Mouse (Mus musculus): Measurements from ENCODE around the gene Cox19. TPM values are rescaled to one million over a fixed set of nuclear protein-coding genes. Genes with fewer than 3 reads are reported as not detected.
A peak's percentile ranks its signal among the peaks of the same experiment; 100 is the strongest.

Cox19 gene
- polyA plus RNA-seq, 1 experiment from 2014 or later, result 91.8 TPM

DNA sequence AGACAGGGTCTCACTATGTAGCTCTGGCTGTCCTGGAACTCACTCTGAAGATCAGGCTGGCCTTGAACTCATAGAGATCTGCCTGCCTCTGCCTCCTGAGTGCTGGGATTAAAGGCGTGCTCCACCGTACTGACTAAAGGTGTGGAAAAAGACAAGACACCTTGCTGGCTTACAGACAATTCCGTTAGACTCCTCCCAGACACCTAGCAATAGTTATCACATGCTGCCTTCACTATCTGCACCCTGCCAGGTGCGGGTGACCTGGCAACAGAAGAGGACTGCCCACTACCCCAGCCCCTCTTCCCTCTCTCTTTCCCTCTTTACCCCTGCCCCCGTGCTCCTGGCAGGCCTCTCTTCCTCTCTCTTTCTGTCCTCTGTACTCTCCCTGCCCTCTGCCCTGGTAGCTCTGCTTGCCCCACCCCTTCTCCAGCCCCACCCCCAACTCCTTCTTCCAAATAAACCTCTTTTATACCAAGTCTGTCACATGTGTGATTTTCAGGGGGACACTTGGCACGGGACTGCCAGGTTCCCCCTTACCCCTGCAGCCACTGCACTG is 22.7 kb upstream of the Cox19 start:
- 75% methylated on average over 6 of the region's 6 CpGs for WGBS
- ATAC-seq (ENCODE audit: insufficient number of reproducible peaks, insufficient read depth, low FRiP score, low read depth), result no peak
- Histone ChIP-seq H3K36me3 (ENCODE audit: control insufficient read depth, insufficient read depth, low read length) (no peaks in the 10 kb centered on the region), H3K4me1 (ENCODE audit: control insufficient read depth in 2 of 2, insufficient read depth in 2 of 2, low read length in 2 of 2) (peaks cover 48 to 51% of the 10 kb centered on the region in 2 experiments), H3K4me2 (ENCODE audit: low read length) (no peak overlapping the region), H3K27me3 (ENCODE audit: control insufficient read depth, insufficient read depth, low read length) (no peaks in the 10 kb centered on the region), H3K9me3 (ENCODE audit: control insufficient read depth, low read length) (no peaks in the 10 kb centered on the region), H3K9ac (ENCODE audit: low read length) (no peak overlapping the region), H3K4me3 (ENCODE audit: control insufficient read depth in 1 of 2, insufficient read depth in 1 of 2, low read depth in 1 of 2, low read length in 2 of 2) (no peak overlapping the region), H3K27ac (replicated peaks in 1 of 2; ENCODE audit: control insufficient read depth in 1 of 2, insufficient read depth in 1 of 2, low read depth in 2 of 2, low read length in 2 of 2) (no peak overlapping the region)

DNA sequence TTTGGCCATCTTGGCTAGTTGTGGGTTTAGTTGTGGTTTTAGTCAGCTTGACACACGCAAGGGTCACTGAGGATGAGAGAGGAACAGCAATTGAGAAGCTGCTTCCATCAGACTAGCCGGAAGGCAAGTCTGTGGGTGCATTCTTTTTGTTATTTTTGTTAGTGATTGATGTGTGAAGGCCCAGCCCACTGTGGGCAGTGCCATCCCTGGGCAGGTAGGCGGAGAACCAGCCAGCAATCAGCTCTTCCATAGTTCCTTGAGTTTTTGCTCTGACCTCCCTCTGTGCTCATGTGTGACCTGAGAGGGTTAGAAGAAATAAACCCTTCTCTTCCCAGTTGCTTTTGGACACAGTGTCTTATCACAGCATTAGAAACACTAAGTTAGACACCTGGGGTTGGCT is 21.9 kb upstream of the Cox19 start:
- Histone ChIP-seq H3K4me2 (ENCODE audit: low read length) (no peak overlapping the region), H3K27ac (replicated peaks in 1 of 2; ENCODE audit: control insufficient read depth in 1 of 2, insufficient read depth in 1 of 2, low read depth in 2 of 2, low read length in 2 of 2) (no peak overlapping the region), H3K36me3 (ENCODE audit: control insufficient read depth, insufficient read depth, low read length) (no peaks in the 10 kb centered on the region), H3K4me3 (ENCODE audit: control insufficient read depth in 1 of 2, insufficient read depth in 1 of 2, low read depth in 1 of 2, low read length in 2 of 2) (no peak overlapping the region), H3K9me3 (ENCODE audit: control insufficient read depth, low read length) (no peaks in the 10 kb centered on the region), H3K27me3 (ENCODE audit: control insufficient read depth, insufficient read depth, low read length) (no peaks in the 10 kb centered on the region), H3K4me1 (ENCODE audit: control insufficient read depth in 2 of 2, insufficient read depth in 2 of 2, low read length in 2 of 2) (peaks cover 40 to 43% of the 10 kb centered on the region in 2 experiments), H3K9ac (ENCODE audit: low read length) (no peak overlapping the region)
- ATAC-seq (ENCODE audit: insufficient number of reproducible peaks, insufficient read depth, low FRiP score, low read depth), result no peak
- 84% methylated on average over 3 of the region's 3 CpGs for WGBS

DNA sequence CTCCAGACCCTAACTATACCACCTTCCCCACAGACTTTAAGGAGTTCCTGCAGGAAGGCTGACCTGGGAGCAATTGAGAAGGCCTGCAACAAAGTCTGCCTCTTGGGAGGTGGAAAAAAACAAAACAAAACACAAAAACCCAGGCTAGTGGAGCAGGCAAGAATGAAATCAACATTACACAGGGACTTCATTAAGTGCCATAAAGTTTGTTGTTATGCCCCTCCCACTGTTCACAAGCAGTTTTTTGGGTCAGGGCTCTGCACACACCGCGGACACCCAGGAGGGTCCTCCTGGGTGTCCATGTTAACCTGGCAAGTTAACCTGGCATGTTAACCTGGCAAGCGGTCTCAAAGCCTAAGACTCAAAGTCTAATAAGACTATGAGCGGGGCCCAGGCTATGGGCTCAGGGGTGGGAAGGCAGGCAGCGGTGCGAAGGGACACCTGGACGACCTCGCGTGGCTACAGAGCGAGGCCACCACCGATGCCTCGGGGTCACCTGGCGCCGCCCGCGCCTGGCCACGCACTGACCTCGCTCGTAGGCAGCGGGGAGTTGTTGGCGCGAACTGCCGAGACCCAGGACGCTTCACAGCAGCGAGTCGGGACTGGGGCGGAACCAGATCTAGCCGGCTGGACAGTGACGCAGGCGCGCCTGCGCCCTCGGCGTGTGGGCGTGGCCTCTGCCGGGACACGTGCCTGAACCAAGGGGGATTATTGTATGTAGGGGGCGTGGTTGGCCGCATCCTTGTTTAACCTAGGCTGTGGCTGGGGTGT is 20.6 kb upstream of the Cox19 start:
- H3K4me1 ChIP-seq (ENCODE audit: control insufficient read depth in 2 of 2, insufficient read depth in 2 of 2, low read length in 2 of 2), result peaks cover 27 to 30% of the 10 kb centered on the region in 2 experiments
- H3K9ac ChIP-seq (ENCODE audit: low read length), result peak overlapping the region; percentile 95
- H3K27me3 ChIP-seq (ENCODE audit: control insufficient read depth, insufficient read depth, low read length), result no peaks in the 10 kb centered on the region
- WGBS, result 2% methylated on average over 39 of the region's 39 CpGs
- ATAC-seq (ENCODE audit: insufficient number of reproducible peaks, insufficient read depth, low FRiP score, low read depth), result peak; percentile 93
- peak overlapping the region; percentile 58 to 81 for H3K27ac ChIP-seq (replicated peaks in 1 of 2; ENCODE audit: control insufficient read depth in 1 of 2, insufficient read depth in 1 of 2, low read depth in 2 of 2, low read length in 2 of 2)
- peak overlapping the region; percentile 58 to 75 for H3K4me3 ChIP-seq (ENCODE audit: control insufficient read depth in 1 of 2, insufficient read depth in 1 of 2, low read depth in 1 of 2, low read length in 2 of 2)
- peak overlapping the region; percentile 96 for H3K4me2 ChIP-seq (ENCODE audit: low read length)
- H3K36me3 ChIP-seq (ENCODE audit: control insufficient read depth, insufficient read depth, low read length), result no peaks in the 10 kb centered on the region
- no peaks in the 10 kb centered on the region for H3K9me3 ChIP-seq (ENCODE audit: control insufficient read depth, low read length)

DNA sequence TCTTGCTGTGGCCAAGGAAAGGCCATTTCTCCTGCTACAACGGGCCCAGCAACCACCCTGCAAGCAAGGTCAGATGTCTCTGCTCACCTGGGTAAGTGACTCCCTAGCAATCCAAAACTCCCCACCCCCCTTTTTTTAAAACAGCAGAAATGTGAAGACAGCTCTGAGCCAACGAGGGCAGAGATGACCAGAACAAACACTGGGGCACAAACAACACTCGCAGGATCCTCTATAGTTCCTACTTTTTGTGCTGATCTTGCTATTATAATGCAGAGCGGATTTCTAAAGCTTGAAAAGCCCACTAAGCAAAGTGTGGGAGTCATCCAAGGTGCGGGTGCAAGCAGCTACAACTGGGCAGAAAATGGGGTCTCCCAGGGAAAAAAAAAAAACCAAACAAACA is 19.9 kb upstream of the Cox19 start:
- Histone ChIP-seq H3K27ac (replicated peaks in 1 of 2; ENCODE audit: control insufficient read depth in 1 of 2, insufficient read depth in 1 of 2, low read depth in 2 of 2, low read length in 2 of 2) (peak overlapping the region in 1 of 2 experiments; percentile 81; a peak in 1 of 4 replicates), H3K4me3 (ENCODE audit: control insufficient read depth in 1 of 2, insufficient read depth in 1 of 2, low read depth in 1 of 2, low read length in 2 of 2) (peak overlapping the region; percentile 58 to 75), H3K27me3 (ENCODE audit: control insufficient read depth, insufficient read depth, low read length) (no peaks in the 10 kb centered on the region), H3K9me3 (ENCODE audit: control insufficient read depth, low read length) (no peaks in the 10 kb centered on the region), H3K36me3 (ENCODE audit: control insufficient read depth, insufficient read depth, low read length) (no peaks in the 10 kb centered on the region), H3K9ac (ENCODE audit: low read length) (peak overlapping the region; percentile 95), H3K4me1 (ENCODE audit: control insufficient read depth in 2 of 2, insufficient read depth in 2 of 2, low read length in 2 of 2) (peaks cover 22 to 24% of the 10 kb centered on the region in 2 experiments), H3K4me2 (ENCODE audit: low read length) (peak overlapping the region; percentile 96)
- 73% methylated on average over 5 of the region's 5 CpGs for WGBS
- no peak for ATAC-seq (ENCODE audit: insufficient number of reproducible peaks, insufficient read depth, low FRiP score, low read depth)

DNA sequence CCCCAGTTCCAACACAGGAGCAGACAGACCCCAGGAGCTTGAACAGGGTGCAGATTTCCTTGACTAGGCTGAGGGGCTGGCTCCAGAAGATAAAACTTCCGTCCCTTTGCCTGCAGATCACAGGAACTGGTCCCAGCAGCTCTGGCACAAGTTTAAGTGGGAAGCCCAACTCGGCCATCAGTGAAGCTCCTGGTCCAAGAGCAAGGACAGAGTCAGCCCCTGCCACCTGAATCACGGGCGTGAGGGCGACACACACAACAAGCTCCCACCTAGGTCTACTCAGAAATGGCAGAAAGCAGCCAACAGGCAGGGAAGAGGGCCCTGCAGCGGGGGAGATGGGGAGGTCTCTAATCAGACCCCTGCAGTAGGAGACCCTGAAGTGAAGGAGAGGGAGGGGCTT is 19.1 kb upstream of the Cox19 start:
- H3K4me3 ChIP-seq (ENCODE audit: control insufficient read depth in 1 of 2, insufficient read depth in 1 of 2, low read depth in 1 of 2, low read length in 2 of 2), result no peak overlapping the region
- peaks cover 20 to 24% of the 10 kb centered on the region in 2 experiments for H3K4me1 ChIP-seq (ENCODE audit: control insufficient read depth in 2 of 2, insufficient read depth in 2 of 2, low read length in 2 of 2)
- no peaks in the 10 kb centered on the region for H3K36me3 ChIP-seq (ENCODE audit: control insufficient read depth, insufficient read depth, low read length)
- no peaks in the 10 kb centered on the region for H3K9me3 ChIP-seq (ENCODE audit: control insufficient read depth, low read length)
- ATAC-seq (ENCODE audit: insufficient number of reproducible peaks, insufficient read depth, low FRiP score, low read depth), result no peak
- 72% methylated on average over 6 of the region's 6 CpGs for WGBS
- H3K27ac ChIP-seq (replicated peaks in 1 of 2; ENCODE audit: control insufficient read depth in 1 of 2, insufficient read depth in 1 of 2, low read depth in 2 of 2, low read length in 2 of 2), result 0 out of 4 replicates have a peak overlapping the region, but pooled peaks of 1 of the 2 experiments have one; percentile 27
- H3K4me2 ChIP-seq (ENCODE audit: low read length), result peak overlapping the region; percentile 96; the same call in 1 of the 2 replicates
- H3K27me3 ChIP-seq (ENCODE audit: control insufficient read depth, insufficient read depth, low read length), result no peaks in the 10 kb centered on the region
- 0 out of 2 replicates have a peak overlapping the region, but pooled peaks have one; percentile 95 for H3K9ac ChIP-seq (ENCODE audit: low read length)

DNA sequence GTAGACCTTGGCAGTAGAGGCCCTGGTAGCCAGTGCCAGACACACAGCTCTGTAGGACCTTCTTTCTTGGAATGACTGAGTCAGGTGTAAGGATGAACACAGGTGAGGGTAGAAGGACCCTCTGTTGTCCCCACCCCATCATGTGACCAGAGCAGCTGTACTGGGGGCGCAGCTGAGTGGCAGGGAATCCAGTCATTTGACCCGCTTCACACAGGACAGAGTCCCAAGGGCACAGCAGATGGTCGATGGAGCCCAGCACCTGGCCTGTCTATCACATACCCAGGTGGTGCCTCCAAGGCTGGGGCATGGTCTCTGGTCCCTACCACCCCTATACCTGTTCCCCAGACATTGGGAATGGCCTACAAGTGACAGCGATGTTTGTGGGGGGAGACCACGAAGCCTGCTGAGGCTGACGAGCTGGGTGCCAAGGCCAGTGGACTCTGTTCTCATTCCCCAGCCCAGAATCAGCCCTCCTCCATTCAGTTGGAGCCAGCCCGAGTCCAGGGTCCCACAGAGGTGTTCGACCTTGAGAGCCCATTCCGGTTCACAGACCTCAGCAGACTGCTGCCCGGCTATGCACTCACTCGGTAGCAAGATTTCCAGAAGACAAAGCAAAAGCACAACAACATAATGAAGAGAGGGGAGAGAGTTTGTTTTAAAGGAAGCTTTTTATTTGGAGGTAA is 17.6 kb upstream of the Cox19 start:
- no peaks in the 10 kb centered on the region for H3K36me3 ChIP-seq (ENCODE audit: control insufficient read depth, insufficient read depth, low read length)
- no peaks in the 10 kb centered on the region for H3K27me3 ChIP-seq (ENCODE audit: control insufficient read depth, insufficient read depth, low read length)
- H3K27ac ChIP-seq (replicated peaks in 1 of 2; ENCODE audit: control insufficient read depth in 1 of 2, insufficient read depth in 1 of 2, low read depth in 2 of 2, low read length in 2 of 2), result no peak overlapping the region
- WGBS, result 83% methylated on average over 11 of the region's 11 CpGs
- no peak overlapping the region for H3K4me2 ChIP-seq (ENCODE audit: low read length)
- no peak overlapping the region; the same call in 1 of the 2 replicates for H3K9ac ChIP-seq (ENCODE audit: low read length)
- H3K4me1 ChIP-seq (ENCODE audit: control insufficient read depth in 2 of 2, insufficient read depth in 2 of 2, low read length in 2 of 2), result peaks cover 26 to 37% of the 10 kb centered on the region in 2 experiments
- H3K9me3 ChIP-seq (ENCODE audit: control insufficient read depth, low read length), result no peaks in the 10 kb centered on the region
- H3K4me3 ChIP-seq (ENCODE audit: control insufficient read depth in 1 of 2, insufficient read depth in 1 of 2, low read depth in 1 of 2, low read length in 2 of 2), result no peak overlapping the region
- no peak for ATAC-seq (ENCODE audit: insufficient number of reproducible peaks, insufficient read depth, low FRiP score, low read depth)

DNA sequence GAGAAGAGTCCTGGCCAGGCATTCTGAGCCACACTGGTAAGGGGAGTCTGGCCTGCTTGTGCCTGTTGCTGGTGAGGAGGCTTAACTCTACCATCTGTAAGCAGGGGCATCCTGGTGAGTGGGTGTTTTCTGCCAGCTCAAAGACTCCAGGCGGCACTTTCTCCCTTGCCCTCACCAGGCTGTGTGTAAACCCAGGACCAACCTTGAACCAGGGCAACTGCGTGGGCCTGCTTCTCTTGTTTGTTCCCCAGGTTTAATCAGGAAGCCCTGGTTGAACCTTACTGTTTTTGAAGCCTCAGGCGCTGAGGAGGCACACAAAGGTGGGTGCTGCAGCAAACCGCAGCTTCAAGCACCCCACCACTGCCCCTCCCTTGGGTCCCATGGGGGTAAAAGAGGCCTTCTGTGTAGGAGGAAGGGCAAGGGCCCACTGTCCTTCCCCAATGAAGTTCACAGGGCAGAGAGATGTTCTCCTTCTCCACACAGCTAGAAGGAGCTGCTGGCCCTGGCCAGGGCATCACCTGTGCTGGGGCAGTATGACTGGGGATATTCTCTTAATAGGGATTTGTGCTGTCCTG is 16.8 kb upstream of the Cox19 start:
- peaks cover 26 to 37% of the 10 kb centered on the region in 2 experiments for H3K4me1 ChIP-seq (ENCODE audit: control insufficient read depth in 2 of 2, insufficient read depth in 2 of 2, low read length in 2 of 2)
- H3K9ac ChIP-seq (ENCODE audit: low read length), result no peak overlapping the region
- ATAC-seq (ENCODE audit: insufficient number of reproducible peaks, insufficient read depth, low FRiP score, low read depth), result no peak
- 83% methylated on average over 4 of the region's 4 CpGs for WGBS
- H3K9me3 ChIP-seq (ENCODE audit: control insufficient read depth, low read length), result no peaks in the 10 kb centered on the region
- H3K27ac ChIP-seq (replicated peaks in 1 of 2; ENCODE audit: control insufficient read depth in 1 of 2, insufficient read depth in 1 of 2, low read depth in 2 of 2, low read length in 2 of 2), result no peak overlapping the region
- no peaks in the 10 kb centered on the region for H3K36me3 ChIP-seq (ENCODE audit: control insufficient read depth, insufficient read depth, low read length)
- no peak overlapping the region for H3K4me3 ChIP-seq (ENCODE audit: control insufficient read depth in 1 of 2, insufficient read depth in 1 of 2, low read depth in 1 of 2, low read length in 2 of 2)
- H3K4me2 ChIP-seq (ENCODE audit: low read length), result no peak overlapping the region
- H3K27me3 ChIP-seq (ENCODE audit: control insufficient read depth, insufficient read depth, low read length), result no peaks in the 10 kb centered on the region

Measured in heart, embryonic 14.5 days (tissue).